Mouse (Mus musculus): ENCODE measurements around the gene Kif5c. TPM values are rescaled to one million over a fixed set of nuclear protein-coding genes. Genes with fewer than 3 reads are reported as not detected.

The Kif5c gene
- total RNA-seq, 2 experiments from 2014 or later, result 0.27 to 0.40 TPM

GRCm38 (mm10) chr2:49658988-49659387 is 39.9 kb downstream of the Kif5c start:
- DNase-seq, result no peak
- intact Hi-C loops (cut with DNase I; ENCODE audit: low total_unique reads), result no loop called here

DNA sequence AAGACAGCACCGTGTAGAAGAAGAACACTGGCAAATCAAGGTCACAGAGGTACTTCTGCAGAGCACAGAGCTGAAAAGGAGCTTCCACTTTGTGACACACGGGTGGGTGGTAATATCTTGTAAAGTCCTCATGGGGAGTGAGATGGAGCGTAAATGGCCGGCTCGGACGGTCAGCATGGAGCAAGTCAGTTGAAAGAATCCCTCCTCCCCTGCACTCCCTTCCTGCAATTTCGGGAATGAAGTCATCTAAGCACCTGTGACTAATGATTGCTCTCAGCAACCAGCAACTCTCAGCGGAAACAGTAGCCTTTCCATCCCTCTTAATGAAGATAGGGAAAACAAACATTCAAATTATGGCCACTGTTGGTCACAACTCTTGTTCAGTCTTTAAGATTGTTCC is 40.9 kb downstream of the Kif5c start:
- intact Hi-C loops (cut with DNase I; ENCODE audit: low total_unique reads), result no loop called here
- no peak for DNase-seq

GRCm38 (mm10) chr2:49660375-49660923 is 41.4 kb downstream of the Kif5c start:
- DNase-seq, result no peak
- intact Hi-C loops (cut with DNase I; ENCODE audit: low total_unique reads), result no loop called here

DNA sequence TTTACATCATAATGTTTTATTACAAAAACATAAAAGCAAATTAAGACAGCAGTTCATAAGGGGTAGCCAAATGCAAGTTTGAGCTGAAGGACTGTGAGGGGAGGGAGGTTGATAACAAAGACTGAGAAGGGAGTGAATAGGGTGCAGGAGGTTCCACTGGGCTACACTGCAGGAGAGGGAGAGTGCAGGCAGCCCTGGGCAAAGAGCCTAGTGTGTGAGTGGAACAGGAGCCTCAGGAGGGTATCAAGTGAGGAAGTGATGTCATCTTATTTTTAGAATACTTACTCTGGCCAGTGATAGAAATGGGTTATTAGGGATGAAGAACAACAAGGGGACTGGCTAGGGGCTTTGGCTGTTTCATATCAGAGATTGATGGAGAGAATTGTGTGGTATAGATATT is 42.2 kb downstream of the Kif5c start:
- intact Hi-C loops (cut with DNase I; ENCODE audit: low total_unique reads), result no loop called here
- no peak for DNase-seq

DNA sequence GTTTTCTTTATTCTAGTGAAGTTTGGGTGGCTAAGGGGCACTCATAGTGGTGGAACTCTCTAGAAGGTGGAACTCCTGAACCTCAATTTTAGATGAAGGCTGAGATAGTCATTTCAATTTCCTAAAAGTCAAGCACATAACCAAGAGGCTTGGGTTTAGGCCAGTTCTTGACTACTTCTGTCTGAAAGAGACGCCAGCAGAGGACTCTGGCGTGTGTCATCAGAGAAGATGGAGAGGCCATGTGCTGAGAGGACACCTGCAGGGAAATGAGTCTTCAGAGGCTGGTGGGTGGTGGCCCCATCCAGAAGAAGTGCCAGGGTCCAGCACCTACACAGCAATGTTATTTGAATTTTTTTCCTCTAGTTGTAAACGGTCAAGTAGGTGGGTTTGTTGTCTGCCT is 42.8 kb downstream of the Kif5c start:
- intact Hi-C loops (cut with DNase I; ENCODE audit: low total_unique reads), result no loop called here

GRCm38 (mm10) chr2:49671753-49672500 is 52.8 kb downstream of the Kif5c start:
- intact Hi-C loops (cut with DNase I; ENCODE audit: low total_unique reads), result no loop called here
- no peak for DNase-seq

More for the DNA sequence above, 42.8 kb downstream of the Kif5c start:
- no peak for DNase-seq

- intact Hi-C loops (cut with DNase I; ENCODE audit: low total_unique reads), result no loop called here
These were observed 53.4 kb downstream of the Kif5c start for GRCm38 (mm10) chr2:49672501-49672874.

DNA sequence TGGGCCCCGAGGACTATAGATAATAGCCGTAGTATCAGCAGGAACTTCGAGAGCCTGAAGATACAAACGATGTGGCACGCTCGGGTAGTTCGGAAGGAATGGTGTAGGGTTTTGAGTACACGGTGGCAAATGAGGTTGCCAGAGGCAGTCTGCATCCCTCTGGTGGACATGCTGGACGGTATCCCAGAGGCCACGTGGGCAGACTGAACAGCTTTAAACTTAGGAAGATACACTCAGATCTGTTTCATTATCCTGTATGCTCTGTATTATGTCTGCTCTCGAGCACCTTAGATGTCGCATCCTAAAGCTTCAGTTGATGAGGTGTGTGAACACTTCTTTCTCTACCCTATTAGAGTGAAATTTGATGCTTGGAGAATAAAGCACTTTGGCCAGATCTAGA is 56.9 kb downstream of the Kif5c start:
- DNase-seq, result no peak
- intact Hi-C loops (cut with DNase I; ENCODE audit: low total_unique reads), result no loop called here

More at GRCm38 (mm10) chr2:49672501-49672874, 53.4 kb downstream of the Kif5c start:
- DNase-seq, result no peak

GRCm38 (mm10) chr2:49678386-49678785 is 59.3 kb downstream of the Kif5c start:
- no peak for DNase-seq
- intact Hi-C loops (cut with DNase I; ENCODE audit: low total_unique reads), result no loop called here

- DNase-seq, result no peak
- intact Hi-C loops (cut with DNase I; ENCODE audit: low total_unique reads), result no loop called here
These were observed 60.3 kb downstream of the Kif5c start for GRCm38 (mm10) chr2:49679135-49679964.

- intact Hi-C loops (cut with DNase I; ENCODE audit: low total_unique reads), result no loop called here
These were observed 63.7 kb downstream of the Kif5c start for GRCm38 (mm10) chr2:49682754-49683153.

GRCm38 (mm10) chr2:49684808-49685207 is 65.7 kb downstream of the Kif5c start:
- intact Hi-C loops (cut with DNase I; ENCODE audit: low total_unique reads), result no loop called here
- DNase-seq, result no peak

More at GRCm38 (mm10) chr2:49682754-49683153, 63.7 kb downstream of the Kif5c start:
- no peak for DNase-seq

DNA sequence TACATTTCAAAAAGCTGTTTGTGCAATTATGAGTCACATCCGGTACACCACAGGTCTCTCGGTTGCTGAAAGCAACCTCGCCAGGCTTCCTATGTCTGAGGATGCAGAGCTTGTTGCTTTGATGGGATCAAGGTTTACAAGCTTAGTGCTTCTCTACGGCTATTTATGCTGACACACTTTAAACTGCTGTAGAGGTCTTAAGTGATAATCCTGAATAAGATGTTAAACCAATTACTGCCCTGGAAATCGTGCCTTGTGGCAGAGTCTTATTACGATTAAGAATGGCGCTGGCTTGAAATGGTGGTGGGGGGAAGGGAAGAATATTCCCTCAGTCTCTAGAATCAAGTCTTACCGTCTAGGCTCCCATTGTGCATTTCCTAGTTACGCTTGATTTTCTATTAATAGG is 71.3 kb downstream of the Kif5c start:
- no peak for DNase-seq
- intact Hi-C loops (cut with DNase I; ENCODE audit: low total_unique reads), result no loop called here

GRCm38 (mm10) chr2:49691441-49691840 is 72.3 kb downstream of the Kif5c start:
- no peak for DNase-seq
- intact Hi-C loops (cut with DNase I; ENCODE audit: low total_unique reads), result no loop called here

GRCm38 (mm10) chr2:49694727-49695126 is 75.6 kb downstream of the Kif5c start:
- DNase-seq, result no peak
- intact Hi-C loops (cut with DNase I; ENCODE audit: low total_unique reads), result no loop called here

GRCm38 (mm10) chr2:49695461-49695860 is 76.4 kb downstream of the Kif5c start:
- DNase-seq, result no peak
- intact Hi-C loops (cut with DNase I; ENCODE audit: low total_unique reads), result no loop called here

- no peak for DNase-seq
- intact Hi-C loops (cut with DNase I; ENCODE audit: low total_unique reads), result no loop called here
These were observed 79.8 kb downstream of the Kif5c start for GRCm38 (mm10) chr2:49698851-49699250.

DNA sequence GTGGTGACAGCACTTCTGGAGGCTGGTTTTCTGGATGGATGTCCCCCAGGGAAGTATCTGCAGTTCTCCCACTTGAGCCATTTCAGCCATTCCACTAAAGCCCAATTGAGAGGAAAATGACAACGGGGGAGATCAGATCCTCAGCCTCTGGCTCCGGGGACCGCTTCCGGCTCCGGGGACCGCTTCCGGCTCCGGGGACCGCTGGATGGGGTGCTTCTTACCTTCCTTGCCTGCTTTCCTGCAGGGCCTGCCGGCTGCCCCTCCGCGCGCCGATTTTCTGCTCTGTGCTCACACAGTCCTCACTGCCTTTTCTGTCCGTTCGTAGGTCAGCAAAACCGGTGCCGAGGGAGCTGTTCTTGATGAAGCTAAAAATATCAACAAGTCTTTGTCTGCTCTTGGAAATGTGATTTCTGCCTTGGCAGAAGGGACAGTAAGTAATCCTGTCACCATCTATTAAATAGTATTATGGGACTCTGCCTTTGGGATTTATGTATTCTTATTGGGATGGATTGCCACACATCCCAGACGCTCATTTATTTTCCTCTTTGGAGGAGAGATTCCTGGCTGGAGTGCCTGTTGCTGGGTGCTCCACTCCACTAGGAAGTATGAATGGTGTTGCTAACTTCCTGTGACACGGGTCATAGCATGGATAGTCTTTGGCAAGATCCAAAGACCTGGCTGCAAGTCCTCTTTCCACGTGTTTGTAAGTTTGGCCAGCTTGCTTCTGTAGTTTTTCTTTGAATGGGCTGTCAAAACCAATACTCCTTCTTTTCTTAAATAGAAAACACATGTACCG is 81.3 kb downstream of the Kif5c start:
- intact Hi-C loops (cut with DNase I; ENCODE audit: low total_unique reads), result no loop called here
- peak; percentile 15 for DNase-seq

DNA sequence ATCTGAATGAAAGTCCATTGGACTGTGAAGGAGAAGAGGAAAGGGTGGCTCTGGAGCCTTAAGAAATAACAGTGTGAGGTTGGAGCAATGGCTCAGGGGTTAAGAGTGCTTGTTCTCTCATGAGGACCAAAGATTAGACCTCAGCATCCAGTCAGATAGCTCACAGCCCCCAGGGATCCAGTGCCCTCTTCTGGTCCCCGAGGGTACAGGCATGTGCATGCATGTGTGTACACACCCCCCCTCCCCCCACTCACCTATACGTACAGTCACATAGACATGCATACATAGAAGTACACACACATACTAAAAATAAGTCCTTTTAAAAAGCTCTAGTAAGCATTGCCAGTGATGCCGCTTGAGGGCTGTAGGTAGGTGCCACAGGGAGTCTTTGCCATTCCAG is 91.1 kb downstream of the Kif5c start:
- DNase-seq, result no peak
- intact Hi-C loops (cut with DNase I; ENCODE audit: low total_unique reads), result no loop called here

GRCm38 (mm10) chr2:49711693-49712092 is 92.6 kb downstream of the Kif5c start:
- DNase-seq, result no peak
- intact Hi-C loops (cut with DNase I; ENCODE audit: low total_unique reads), result no loop called here
